Mouse (Mus musculus) spleen, adult 18-20 months (tissue): Measurements from ENCODE around the gene Eif3i.
"Not testable (repeated sequence)": the region's sequence is repeated elsewhere in the genome, so short reads cannot be mapped to it uniquely, and the experiment has no call there.

ENCODE experiments used
- DNase-seq, 2 experiments: peaks; one replicate each; pipeline ENCODE4 v3.0.0; 2022; ENCODE audit warnings: mixed read lengths in 2 of 2

Eif3i gene

GRCm38 (mm10) chr4:129573430-129573829 is 27.0 kb downstream of the Eif3i start, which contains the start of gene Lck:
TSS of gene Lck (minus strand) at chr4:129573641.
- peak; percentile 54 to 57 for DNase-seq

- DNase-seq: no peak
These were observed 27.4 kb downstream of the Eif3i start for GRCm38 (mm10) chr4:129573093-129573370.

GRCm38 (mm10) chr4:129572236-129573092 is 28.0 kb downstream of the Eif3i start:
- DNase-seq: no peak

DNA sequence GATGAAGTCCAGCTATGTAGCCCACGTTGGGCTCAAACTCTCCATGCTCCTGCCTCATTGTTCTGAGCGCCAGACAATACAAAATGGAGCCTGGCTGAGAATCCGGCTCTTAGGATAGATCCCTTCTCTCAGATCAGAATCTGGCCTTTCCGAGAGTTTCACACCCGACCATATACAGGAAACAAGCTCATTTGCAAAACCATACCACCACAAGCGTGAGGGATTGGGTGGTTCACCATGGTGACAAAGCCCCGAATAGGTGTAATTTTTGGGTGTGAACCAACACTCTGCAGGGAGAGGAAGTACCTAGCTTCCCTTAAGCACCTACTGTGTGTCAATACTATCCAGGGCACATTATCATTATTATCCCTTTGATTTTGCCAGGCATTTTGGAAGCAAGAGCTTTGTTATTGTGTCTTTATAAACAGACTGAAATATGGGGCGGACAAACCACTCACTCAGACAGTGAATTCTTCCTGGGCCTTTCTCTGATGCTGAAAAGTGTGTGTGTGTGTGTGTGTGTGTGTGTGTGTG is 28.8 kb downstream of the Eif3i start:
- DNase-seq: no peak

DNA sequence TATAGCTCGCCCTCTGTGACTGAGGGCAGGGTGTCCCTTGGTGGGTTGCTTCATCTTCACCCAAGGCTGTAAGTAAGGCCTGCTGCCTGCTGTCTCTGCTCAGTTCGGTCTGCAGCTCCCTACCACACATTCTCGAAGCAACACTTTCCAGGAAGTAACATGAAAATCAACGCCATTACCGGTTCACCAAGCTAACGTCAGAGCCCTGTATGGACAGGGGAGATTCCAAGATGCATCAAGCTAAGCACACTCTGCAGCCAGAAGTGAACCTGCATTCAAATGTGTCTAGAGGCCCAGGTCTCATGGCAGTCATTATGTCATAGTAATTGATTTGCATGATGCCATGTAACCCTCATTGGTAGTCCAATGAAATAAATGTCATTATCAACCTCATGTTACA is 30.4 kb downstream of the Eif3i start:
- no peak for DNase-seq

DNA sequence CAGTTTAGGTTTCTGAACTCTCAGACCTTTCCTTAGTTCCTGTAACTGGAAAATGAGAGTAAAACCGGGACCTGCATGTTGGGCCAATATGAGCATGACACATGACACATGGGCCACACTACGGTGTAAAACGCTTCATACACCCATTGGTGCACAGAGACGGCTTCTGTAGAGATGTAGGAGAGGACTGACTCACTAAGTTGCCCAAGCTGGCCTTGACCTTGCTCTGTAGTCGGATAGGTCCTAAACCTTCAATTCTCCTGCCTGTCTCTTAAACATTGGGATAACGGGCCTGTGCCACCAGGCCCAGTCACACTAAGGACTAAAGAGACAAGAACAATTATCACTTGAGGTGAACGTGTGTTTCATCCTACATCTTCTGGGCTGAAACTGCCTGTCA is 32.1 kb downstream of the Eif3i start:
- no peak for DNase-seq

DNA sequence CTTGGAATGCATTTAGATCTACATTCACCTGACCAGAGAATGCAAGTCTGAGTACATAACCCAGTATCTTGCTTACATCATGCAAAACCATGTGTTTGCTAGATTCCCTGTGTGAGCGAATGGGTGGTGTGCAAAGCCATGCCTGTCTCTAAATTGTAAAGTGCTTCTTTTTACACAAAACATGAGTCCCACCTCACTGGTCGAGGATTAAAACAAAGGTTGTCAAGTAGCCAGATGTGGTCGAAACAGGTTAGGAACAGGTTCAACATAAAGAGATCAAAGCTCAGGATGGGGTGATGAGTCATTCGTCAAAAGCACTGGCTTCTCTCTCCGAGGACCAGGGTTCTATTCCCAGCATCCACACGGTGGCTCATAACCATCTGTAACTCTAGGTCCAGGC is 35.3 kb downstream of the Eif3i start:
- DNase-seq: no peak

- no peak for DNase-seq
These were observed 36.7 kb downstream of the Eif3i start for GRCm38 (mm10) chr4:129563718-129564117.

GRCm38 (mm10) chr4:129561184-129561583 is 39.3 kb downstream of the Eif3i start:
- DNase-seq: no peak

DNA sequence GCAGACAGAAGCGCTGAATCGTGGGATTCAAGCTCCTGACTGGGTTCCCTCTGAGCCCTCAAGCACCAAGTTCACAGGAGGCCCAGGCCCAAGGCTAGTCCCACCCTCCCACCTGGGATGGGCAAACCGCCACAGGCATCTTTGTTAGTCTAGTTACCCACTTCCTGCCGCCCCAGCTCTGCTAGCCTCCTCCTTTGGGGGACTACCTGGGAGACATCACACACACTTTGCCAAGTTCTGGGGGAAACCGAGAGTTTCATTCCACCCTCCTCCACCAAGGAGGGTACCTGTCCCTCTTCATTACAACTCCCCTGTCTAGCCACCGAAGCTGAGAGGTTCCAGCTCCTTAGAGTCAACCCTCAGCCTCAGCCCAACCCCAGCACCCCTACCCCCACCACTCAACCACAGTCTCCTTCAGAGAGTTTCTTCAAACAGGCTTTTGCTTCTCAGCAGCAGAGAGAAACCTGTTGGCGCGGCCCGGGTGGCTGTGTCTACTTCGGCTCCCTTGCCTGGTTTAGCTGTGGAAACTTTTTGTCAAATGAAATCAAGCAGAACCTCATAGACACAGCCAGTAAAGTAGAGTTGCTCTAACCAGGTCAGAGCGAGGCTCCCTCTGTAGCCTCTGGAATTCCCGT is 42.0 kb downstream of the Eif3i start:
- DNase-seq: peak; percentile 46 to 47

DNA sequence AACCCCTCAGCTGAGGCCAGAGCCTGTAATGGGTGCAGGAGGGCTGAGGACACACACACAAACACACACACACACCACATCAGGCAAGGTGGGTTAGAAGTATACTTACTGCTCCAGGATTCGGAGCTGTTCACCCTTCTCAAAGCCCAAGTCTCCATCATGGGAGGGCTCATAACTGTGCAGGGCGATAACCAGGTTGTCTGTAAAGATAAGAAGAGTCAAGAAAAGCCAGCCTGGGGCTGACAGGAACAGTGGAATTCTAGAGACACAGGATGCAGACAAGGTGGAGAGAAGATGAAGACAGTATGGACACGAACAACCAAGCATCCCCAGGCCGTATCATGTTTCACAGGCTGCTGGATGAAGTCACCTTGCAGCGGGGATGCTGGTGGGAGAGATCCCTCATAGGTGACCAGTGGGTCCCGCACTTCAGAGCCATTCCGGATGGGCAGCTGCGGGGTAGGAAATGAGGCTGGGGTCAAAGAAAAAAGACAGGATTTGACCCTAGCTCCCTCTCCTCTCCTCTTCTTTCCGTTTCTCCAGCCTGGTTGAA is 43.1 kb downstream of the Eif3i start:
- no peak for DNase-seq

DNA sequence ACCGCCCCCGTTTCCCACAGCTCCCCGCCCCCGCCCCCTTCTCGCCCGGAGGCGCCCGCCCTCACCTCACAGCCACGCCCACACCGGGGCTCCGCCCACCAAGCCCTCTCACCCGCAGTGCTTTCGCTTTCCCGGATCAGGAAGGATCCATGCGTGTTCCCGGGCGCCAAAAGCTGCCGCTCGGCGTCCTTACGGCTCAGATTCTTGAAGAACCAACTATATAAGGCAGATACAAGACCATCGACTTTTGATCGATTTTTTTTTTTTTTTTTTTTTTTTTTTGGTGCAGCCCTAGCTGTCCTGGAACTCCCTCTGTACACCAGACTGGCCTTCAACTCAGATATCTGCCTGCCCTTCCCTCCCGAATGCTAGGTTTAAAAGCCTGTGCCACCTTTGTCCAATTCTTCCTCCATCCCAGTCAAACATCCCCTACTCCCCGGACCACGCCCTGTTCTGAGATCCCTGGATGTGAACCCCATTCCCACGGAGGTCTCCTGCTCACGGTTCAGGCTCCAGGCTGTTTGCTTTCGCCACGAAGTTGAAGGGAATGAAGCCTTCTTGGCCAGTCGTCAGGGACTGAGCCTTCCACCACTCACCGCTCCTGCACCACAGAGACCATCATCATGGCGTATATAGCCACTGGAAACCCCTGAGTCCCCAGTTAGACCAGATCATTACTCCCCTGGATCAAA is 43.8 kb downstream of the Eif3i start:
- peak; percentile 77 to 93 for DNase-seq

GRCm38 (mm10) chr4:129555862-129556531 is 44.5 kb downstream of the Eif3i start:
- no peak for DNase-seq

GRCm38 (mm10) chr4:129555421-129555861 is 45.0 kb downstream of the Eif3i start:
- peak in 1 of 2 experiments; percentile 55 for DNase-seq

GRCm38 (mm10) chr4:129554512-129554911 is 45.9 kb downstream of the Eif3i start:
- not testable (repeated sequence) for DNase-seq

DNA sequence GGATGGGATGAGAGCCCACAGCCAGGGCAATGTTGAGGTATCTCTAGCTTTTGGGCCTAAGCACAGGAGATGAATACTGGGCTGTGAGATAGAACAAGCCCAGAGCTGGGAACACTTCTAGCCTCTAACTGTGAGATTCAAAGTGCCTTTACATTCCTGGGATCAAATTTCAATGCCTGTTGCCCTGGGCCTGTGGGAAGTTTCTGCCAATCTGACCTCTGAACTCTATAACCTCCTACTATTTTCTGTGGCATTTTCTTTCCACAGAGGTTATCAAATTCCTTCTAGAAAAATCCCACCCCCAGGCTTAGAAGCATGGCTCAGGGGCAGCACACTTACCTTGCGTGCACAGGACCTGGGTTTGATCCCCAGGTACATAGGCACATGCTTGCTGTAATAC is 50.2 kb downstream of the Eif3i start:
- DNase-seq: no peak

DNA sequence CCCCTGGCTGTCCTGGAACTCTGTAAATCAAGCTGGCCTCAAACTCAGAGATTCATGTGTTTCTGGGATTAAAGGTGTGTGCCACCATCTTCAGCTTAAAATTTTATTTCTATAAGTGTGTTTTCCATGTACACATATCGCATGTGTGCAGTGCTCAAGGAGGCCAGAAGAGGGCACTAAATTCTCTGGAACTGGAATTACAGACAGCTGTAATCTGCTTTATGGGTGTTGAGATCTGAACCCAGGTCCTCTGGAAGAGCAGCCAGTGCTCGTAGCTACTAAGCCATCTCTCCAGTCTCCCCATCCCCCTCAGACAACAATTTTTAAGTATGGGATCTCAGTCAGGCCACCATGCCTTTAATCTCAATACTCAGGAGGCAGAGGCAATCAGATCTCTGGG is 51.1 kb downstream of the Eif3i start:
- peak in 1 of 2 experiments; percentile 58 for DNase-seq

DNA sequence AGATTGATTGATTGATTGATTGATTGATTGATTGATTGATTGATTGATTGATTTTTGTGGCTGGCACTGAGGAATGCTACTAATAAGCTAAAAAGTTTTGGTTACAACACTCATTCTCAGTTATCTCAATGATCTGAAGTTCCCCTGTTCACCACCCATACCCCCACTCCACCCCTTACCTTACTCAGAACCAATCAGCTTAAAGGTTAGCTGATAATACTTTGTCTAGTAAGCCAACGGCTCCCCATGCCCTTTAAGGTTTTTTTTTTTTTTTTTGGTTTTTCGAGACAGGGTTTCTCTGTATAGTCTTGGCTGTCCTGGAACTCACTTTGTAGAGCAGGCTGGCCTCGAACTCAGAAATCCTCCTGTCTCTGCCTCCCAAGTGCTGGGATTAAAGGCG is 52.8 kb downstream of the Eif3i start:
- not testable (repeated sequence) for DNase-seq

DNA sequence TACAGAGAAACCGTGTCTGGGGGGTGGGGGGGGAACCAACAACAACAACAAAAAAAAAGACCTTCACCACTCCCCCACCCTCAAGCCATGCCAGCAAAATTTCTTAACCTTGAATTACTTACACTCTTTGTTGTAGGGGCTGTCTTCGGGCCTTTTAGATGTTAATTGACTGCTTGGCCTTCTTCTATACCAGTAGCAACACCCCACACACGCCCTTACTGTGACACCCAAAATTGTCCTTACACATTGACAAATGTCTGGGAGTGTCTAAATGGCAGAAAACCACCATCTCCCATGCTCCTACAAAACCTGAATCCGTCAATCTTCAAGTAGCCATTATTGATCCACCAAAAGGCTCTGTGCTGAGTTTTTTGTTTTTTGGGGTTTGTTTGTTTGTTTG is 56.3 kb downstream of the Eif3i start:
- DNase-seq: no peak

DNA sequence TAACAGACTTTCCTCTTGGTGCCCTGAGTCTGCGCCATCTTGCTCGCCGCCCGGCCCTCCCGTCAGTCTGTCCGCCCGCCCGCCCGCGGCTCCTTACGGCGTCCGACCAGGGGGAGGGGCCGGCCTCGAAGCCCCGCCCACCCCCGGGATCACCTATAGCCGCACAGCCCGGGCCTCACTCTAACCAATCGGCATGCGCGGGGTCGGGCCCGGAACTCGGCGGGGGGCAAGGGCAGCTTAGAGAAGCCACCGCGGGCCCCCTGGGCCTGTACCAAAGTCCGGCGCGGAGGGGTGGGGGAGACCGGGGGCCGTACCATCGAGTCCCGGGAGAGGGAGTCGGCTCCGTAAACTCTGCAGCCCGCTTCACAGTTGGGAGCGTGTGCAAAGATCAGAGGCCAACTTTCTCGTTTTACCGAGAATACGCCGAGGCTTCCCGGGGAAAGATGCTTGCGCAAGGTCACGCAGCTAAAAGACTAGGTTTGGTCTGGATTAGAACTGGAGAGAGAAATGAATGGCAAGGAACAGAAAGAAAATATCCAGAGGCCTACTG is 57.8 kb downstream of the Eif3i start, which contains the start of gene Hdac1:
Hdac1 (minus strand) TSS at position 122 of the 550 bp plus-strand sequence.
- peak; percentile 97 for DNase-seq
